Mouse (Mus musculus): ENCODE measurements around the gene Rnf180.

Gene Rnf180

DNA sequence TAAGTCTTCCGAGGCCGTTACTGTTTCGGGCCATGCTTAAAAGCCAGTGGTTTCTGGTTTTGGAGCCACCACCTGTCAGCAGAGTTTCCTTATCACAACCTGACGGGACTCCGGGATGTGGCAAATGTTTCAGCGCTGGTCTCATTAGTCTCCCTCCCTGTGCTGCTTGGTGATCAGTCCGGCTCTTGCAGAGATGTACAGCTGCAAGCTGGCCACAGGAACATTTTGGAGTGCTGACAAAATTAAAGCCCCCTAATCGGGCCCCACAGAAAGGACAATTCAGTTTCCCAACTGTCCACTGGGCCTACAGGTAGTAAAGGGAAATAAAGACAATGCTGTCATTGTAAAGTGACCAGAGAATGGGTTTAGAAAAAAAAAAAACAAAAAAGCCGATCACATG lies 44.4 kb downstream of the Rnf180 start:
- no peak for DNase-seq

DNA sequence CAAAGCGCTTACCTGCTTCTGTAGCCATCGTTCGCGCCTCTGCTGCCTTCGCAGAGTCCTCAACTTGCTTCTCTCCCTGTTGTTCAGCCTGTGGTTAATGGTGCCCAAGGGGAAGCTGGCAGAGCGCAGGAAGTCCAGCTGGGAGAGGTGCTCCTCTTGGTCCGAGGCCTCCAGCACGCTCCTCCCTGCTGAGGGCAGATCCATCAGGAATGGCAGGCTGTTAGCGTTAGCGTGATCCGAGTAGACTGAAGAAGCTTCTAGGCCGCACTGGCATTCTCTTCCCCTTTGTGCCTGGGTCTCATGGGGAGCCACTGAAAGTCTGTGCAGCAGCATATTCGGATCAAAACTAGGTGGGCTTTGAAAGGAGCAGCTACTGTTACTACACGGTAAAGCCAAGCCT lies 45.0 kb downstream of the Rnf180 start:
- DNase-seq, result no peak

DNA sequence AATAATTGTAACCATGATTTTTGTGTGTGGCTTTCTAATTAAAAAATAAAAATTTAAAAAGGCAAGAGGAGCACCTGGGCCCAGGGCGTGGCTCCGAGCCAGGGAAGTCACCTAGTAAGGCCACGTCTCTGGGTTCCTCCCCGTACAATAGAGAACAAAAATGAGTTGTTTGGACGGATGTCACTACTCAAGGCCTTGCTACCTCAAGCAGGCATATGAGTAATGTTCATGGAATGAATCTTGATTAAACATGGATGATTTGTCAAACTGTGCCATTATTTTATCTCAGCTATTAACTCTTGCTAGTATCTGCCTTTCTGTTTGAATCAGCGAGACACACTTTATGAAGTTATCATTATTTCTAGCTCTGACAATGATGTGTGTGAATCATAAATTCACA lies 46.9 kb downstream of the Rnf180 start:
- DNase-seq, result no peak

DNA sequence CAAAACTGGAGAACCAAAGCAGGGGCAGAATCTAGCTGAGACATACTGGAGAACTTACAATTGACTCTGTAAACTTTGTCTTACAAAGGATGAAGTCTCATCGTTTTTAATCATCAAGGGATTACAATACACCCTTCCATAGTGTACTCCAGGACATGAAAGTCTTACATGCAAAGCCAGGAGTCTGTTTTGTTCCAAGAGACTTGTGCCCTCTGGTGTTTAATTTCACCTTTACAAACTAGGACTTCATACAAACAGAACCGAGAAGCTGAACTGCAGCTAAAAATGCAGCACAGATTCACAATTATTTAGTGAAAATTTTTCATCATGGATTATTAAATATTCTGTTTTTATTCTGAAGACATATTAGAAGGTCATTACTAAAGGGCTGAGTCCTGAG lies 53.8 kb downstream of the Rnf180 start:
- DNase-seq, result no peak

DNA sequence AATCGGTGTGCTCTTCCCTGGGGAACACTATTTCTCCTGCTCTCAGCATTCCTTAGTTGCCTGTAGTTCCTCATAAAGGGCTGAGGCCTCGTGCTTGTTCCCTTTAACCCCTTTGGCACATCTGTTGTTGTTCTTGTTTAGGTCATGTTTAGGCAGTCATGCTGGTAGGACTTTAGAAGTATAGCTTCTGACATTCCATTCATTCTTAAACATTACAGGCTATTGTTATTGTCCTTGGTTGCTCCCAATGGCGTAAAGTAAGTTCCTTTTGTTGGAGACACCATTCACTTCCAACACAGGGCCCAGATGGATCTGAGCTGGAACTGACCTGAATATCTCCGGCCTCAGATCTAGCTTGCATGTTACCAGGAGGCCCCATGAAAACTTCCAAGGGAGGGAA lies 67.5 kb downstream of the Rnf180 start:
- no peak for DNase-seq

DNA sequence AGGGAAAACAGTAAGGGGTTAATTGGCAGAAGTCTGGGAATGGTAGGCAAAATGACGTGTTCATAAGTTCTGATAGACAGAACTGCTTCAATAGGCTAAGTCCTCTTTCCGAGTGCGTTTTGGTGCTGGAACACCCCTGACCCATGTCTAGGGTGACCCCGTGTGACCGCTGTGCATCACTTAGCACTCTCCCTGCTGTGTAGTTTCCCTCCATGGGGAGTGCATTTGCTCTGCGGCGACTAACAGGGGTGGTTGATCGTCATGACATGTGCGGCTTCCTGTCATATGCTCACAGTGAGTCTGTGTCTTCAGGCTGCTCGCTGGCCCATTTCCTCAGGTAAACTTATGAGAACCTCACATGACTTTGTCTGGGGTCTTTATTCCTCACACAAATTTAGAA lies 70.6 kb downstream of the Rnf180 start:
- no peak for DNase-seq

DNA sequence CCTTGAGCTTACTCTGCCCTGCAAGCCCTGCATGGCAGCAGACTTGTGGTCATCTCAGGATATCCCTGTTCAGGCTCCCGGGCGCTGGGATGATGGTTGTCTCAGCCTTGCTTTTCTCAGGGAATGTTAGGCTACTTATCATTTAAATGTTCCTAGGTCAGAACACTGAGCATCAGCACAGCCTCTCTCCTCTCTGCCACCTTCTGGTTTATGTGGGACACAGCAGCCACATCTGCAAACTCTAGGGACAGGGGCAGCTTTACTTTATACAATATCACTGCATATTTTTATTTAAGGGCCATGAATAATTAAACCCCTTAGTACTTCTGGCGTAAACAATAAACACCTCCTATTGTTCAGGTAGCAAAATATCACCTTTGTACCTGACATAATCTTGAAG lies 71.5 kb downstream of the Rnf180 start:
- DNase-seq, result no peak

DNA sequence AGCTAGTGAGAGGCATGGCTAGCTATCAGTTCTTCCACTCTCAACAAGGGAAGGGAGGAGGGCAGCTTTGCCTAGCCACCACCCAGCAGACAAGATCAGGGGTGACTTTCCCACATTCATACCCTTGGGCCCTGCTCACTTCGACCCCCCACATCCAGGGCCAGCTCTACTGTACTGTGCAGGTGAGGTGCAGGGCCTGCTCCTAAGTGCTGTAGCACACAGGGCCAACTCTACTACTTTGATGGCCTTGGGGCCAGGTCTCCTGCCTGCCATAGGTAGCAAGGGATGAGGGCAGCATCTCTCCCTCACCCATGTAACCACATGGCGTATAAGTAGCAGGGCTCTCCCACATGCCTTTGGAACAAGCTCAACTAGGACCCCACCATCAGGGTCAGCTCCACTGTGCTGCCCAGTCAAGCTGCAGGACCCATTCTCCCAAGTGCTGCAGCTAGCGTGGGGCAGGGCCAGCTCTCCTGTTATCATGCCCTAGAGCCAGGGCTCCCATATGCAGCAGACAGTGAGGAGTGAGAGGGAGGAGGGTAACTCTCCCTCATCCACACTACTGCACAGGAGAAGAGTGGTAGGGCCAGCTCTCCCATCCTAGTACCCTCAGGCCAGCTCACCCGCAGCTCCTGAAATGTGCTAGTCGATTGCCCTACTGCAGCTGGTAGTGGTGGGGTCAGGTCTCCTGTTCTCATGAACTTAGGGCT lies 72.4 kb downstream of the Rnf180 start:
- no peak for DNase-seq

DNA sequence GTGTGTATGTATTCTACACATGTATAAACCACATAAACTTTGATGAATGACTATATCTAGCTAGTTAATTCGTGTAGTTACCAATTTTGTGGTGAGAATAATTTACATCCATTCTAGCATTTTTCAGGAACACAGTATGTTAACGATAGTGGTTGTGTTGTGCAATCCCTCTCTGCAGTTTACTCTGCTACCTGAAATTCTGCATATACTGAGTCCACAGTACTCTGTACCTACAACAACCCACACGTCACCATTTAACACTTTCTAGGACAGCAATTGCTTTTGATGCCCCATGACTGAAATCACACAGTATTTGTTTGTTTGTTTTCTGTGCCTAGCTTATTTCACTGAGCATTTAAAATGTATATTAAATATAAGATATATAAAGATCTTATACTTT lies 83.9 kb downstream of the Rnf180 start:
- no peak for DNase-seq

DNA sequence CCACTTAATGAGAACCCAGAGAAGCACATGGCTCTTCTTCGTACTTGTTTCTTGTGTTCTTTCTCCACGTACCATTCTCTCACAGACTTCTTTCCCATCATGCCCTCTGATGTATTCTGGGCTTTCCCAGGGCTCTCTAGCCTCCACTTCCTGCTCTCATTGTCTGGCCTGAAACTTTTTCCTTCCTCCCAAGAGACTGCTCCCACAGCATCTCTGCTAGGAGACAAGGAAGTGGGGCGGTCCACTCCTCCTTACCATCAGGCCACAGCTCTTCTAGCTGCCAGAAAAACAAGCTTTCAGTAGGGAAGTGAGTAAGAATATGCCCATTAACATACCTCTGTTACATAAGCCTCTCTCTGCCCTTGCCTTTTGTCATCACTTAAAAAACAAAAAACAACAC lies 90.8 kb downstream of the Rnf180 start:
- no peak for DNase-seq

DNA sequence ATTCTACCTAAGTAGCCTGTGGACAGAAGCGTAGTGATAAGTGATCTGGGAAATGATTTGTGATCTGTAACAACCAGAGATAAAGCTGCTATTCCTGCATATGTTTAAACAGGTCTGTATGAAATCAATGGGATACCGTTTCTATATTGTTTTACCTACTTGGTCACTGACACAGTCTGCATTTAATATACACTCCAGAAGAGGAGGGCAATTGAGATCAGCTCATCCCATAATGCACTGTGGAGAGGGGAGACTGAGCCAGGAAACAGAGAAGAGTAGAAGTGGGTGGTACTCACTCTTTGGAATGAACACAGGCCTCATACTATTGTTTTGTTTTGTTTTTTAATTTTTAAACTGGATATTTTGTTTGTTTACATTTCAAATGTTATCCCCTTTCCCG lies 96.0 kb downstream of the Rnf180 start:
- DNase-seq, result no peak

DNA sequence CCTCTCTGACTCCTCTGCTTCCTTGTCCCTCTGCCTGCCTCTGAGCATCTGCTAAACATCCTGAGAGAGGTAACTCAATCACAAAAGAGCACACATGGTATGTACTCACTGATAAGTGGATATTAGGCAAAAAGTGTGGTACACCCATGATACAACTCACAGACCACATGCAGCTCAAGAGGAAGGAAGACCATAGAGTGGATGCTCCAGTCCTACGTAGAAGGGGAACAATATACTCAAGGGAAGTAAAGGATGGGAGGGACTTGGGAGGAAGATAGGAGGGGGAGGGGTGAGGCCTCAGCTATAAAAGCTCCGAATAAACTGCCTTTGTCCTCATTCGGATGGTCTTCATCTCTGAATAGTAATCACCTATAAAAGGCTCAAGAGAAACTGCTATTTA lies 96.6 kb downstream of the Rnf180 start:
- no peak for DNase-seq

DNA sequence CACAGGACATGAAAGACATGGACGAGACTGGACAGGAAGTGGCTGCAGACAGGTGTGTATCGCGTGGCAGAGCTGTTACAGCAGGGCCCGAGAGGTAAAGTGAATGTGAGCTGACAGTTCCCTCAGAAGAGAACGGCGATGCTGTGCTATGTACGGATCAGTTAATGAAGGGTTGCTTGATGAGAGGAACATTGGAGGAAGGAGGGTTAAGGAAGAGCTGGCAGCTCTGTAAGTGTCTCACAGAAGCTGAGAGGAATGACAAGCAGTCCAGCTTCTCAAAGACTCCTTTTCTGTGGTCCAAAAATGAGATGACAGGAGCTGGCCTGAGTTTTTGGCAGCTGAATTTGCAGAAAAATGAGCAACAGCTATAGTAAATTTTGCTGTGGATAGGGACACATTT lies 101.0 kb downstream of the Rnf180 start:
- no peak for DNase-seq

DNA sequence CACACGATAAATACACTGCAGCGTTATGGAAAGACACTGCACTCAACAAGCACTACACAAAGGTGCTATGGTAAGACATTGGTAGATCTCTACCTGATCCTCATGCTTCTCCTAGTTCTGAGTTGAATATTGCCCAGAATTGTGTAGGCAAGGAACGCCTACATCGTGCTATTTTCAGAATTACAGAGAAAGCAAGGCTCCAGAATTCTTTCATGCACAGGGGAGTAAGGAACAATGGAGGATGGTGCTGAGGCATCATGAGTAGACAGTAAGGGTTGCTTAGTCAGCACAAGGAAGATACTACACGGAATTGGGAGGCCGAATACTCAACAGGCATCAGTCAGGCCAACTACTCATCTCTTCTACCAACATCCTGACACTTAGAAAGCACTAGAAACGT lies 105.9 kb downstream of the Rnf180 start:
- DNase-seq, result no peak

DNA sequence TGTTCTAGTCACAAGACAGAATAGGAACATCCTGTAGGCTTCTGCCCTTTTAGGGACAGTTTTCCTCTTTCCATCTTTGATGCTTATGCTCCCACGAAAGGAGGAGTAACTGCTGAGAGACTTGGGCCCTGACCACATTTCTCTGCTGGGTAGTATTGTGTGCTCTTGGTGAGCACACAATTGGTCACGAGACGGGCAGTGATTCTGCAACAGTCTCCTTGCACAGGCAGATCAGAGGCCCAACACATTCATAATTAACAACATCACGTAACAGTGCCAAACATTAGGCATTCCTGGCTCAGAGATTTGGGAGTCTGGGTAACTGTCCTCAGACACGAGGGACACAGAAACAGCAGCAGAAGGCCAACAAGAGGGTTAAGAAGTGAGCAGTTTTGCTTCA lies 113.8 kb downstream of the Rnf180 start:
- DNase-seq, result no peak

DNA sequence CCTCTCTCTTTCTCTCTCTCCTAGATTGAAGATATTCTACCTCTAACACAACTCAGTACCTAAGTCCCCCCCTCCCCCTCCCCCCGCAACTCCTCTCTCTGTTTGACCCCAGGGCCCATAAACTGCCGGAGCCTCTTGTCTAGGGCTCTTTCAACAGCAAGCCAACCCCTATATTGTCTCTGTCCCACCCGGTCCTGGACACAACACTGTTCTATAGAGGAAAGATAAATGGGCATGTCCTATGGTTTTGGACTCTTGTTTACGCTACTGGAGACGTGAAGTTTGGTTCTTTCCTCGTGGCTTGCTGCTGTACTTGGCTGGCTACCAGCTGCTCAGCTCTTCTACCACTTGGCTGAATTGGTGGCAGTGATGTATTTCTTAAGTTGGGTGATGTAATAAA lies 129.2 kb downstream of the Rnf180 start:
- DNase-seq, result no peak

DNA sequence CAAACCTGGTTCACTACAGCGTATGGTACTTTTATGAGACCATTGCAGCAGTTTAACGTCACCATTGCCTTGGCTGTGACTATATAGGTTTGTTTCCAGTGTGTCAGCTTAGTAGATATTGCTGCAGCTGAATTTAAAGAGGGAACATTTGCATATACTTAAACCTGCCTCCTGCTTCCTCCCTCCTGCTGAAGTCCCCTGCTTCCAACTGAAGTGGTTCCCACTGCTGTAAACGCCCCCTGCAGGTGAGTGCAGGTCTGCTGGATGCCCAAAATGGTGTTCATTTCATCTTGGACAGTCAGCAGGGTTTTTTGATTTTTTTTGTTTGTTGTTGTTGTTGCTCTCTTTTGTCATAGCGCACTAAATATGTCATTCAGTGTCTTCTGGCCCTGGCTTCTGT lies 140.7 kb downstream of the Rnf180 start:
- DNase-seq, result peak in 1 of 2 experiments; percentile 17

DNA sequence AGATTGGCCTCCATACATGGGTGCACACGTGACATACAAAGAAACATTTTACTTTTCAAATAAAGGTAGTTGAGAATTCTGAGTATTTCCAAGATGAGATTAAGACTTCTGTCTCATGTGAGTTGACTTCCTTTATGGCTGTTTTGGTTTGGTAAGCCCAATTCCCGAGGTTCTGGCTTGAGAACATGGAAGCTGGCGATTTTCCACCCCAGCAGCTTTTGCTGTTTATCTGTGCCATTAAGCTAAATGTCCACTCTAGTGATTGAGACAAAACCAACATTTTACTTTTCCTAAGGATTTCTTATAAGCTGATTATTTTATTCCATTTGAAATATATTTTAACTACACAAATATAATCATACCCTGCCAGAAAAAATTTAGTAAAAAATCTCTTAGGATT lies 144.6 kb downstream of the Rnf180 start:
- no peak for DNase-seq

DNA sequence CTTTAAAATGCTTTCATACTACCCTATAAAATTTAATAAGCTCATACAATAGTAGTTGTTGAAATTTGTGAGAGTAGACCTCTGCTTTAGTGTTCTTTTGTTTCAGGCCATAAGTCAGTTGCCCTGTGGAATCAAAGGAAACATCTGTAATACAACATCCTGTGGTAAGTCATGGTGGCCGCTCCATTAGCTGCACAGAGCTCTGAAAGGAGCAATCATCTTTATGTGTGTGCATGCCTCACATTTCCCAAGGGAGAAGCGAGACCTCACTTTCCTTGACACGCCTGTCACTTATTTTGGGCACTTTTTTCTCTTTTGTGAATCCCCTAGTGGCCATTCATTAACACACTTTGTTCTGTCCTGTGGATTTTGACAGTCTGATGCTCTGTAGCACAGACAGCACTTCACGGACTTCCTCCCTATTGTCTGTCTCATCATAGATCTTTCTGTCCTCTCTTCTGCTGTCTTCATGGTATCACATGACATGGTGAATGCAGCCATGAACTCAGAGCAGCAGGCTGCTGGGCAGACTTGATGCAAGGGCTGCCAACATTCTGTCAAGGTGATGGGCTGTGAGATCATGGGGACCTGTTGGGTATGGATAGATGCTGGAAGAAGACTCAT lies 146.7 kb downstream of the Rnf180 start:
- DNase-seq, result no peak

DNA sequence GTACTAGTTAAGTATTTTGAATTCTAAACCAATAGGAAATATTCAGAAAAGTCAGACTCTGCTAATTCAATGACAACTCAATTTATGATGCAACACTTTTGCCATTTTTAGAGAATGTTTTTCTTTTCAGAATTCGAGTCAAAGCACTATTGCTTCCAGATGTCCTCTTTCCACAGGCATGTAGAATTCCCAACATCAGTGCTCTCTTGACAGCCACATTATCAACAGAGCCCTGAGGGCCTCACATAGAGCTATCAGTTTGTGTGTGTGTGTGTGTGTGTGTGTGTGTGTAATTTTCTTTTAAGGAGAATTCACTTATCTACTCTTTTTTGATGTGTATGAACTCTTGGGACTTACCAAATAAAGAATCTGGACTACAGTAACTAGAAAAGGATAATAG lies 147.8 kb downstream of the Rnf180 start:
- DNase-seq, result no peak

DNA sequence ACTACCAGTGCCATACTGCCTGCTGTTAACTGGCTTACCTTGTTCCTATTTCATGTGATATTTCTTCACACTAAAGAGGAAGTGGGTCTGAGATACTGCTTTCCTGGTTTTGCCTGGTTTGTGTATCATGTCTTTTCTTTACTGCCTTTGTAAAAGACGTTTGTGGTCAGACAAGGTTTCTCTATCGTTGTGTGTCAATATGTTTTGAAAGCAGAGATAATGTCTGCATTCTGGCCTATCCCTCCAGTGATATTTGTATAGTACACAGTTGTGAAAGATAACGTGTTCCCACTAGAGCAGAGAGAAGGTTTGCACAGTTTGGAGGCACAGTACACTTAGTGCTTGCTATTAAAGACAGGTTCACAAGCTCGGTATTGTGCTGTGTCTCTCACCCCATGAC lies 154.7 kb downstream of the Rnf180 start:
- no peak for DNase-seq

DNA sequence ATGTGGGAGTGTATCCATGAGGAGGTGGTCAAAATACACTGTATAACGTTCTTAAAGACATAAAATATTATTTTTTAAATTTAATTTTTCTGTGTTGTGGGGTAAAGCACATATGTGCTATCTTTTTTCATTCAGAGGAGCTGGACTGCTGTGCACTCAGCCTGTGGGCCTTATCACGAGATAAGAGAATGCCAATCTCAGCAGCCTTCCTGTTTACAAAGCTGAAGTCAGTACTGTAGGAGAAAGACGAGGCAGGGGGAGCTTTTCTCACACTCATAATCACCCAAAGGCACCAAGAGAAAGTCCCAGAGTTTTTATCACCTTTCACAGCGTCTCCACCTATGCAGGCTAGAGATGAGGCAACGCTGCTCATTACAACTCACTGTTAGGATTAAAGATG lies 160.2 kb downstream of the Rnf180 start:
- no peak for DNase-seq

DNA sequence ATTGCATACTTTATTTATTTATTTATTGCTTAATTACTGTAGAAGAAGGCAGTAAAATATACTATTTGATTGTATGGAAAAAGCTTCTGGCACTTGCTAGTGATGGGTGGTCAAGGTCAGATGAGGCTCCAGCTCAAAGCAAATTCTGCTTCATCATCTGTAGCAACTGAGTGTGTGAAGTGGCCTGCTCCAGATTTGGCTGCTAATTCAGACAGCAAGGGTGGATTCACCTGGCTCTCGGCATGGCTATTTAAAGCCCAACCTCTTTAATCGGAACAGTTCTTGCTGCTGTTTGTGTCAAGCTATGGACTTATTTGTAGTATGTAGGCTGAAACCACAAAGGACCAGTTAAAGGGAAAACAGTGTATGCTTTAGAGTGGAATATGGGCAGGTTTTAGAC lies 161.8 kb downstream of the Rnf180 start:
- DNase-seq, result no peak

DNA sequence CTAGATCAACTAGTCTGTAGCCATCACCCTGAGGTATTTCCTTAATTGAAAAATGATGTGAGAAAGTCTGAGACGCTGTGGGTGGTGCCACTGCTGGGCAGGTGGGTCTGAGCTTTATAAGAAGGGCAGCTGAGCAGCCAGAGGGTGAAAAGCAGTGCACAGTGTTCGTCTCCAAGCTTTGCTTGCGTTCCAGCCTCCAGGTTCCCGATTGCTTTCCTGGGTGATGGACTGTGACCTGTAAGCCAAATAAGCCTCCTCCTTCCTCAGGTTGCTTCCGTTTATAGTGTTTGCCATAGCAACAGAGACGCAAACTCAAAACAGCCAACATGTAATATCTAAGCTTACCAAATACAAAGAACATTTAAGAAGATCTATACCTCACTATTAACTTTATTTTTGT lies 162.2 kb downstream of the Rnf180 start:
- no peak for DNase-seq

DNA sequence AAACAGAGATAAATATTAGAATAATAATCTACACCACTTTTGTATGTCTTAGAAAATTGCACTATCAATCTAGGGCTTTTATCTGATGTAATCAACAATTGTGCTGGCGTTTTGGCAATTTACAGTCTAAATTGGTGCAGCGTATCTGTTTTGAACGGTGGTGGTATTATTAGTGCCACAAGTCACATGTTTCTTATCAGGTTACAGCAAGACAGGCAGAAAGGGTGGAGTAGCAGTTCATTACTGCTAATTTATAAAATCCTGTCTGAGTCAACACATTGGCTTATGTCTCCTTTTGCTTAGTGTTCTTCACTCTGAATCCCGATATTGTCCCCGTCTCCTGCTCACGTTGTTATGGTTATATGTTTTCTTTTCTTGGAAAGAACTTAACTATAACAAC lies 164.5 kb downstream of the Rnf180 start:
- DNase-seq, result no peak

All from thymus, adult 18-20 months (tissue).